Mouse (Mus musculus): ENCODE data around the gene Cdh11. TPM values are rescaled to one million over a fixed set of nuclear protein-coding genes. Genes with fewer than 3 reads are reported as not detected.

Cdh11 gene
- total and polyA plus RNA-seq, 3 experiments: 0.07 TPM; not detected in 2

- H3K4me3 ChIP-seq (ENCODE audit: control insufficient read depth in 1 of 2, insufficient read depth in 1 of 2, low read depth in 2 of 2, low read length in 2 of 2): no peak overlapping the region
Measured at GRCm38 (mm10) chr8:102782707-102783489, 2.5 kb downstream of the Cdh11 start.

GRCm38 (mm10) chr8:102780899-102781298 lies 4.5 kb downstream of the Cdh11 start:
- H3K79me2 ChIP-seq (ENCODE audit: control insufficient read depth, insufficient read depth, low read length, poor library complexity): no peaks in the 10 kb centered on the region
- peak; percentile 53 for DNase-seq (ENCODE audit: low read depth, low spot score)
- H3K27ac ChIP-seq (ENCODE audit: control insufficient read depth, low read depth, low read length): no peak overlapping the region
- no peaks in the 10 kb centered on the region for H3K27me3 ChIP-seq (ENCODE audit: control insufficient read depth in 1 of 2, insufficient read depth in 2 of 2, low read length in 2 of 2)
- H3K9ac ChIP-seq (ENCODE audit: control insufficient read depth, low read depth, low read length, poor library complexity, severe bottlenecking): no peak overlapping the region
- no peaks in the 10 kb centered on the region for H3K36me3 ChIP-seq (ENCODE audit: control insufficient read depth in 1 of 2, insufficient read depth in 2 of 2, low read length in 2 of 2)
- H3K4me3 ChIP-seq (ENCODE audit: control insufficient read depth in 1 of 2, insufficient read depth in 1 of 2, low read depth in 2 of 2, low read length in 2 of 2): no peak overlapping the region
- H3K9me3 ChIP-seq (replicated peaks; ENCODE audit: insufficient read depth, low read length): no peaks in the 10 kb centered on the region
- H3K4me1 ChIP-seq (ENCODE audit: control insufficient read depth in 1 of 2, insufficient read depth in 2 of 2, low read length in 2 of 2): no peaks in the 10 kb centered on the region
- TF ChIP-seq ELF1 (IDR thresholded peaks at IDR 0.05; ENCODE audit: low read depth, low read length) (no peak), MAFK (IDR thresholded peaks at IDR 0.05; ENCODE audit: borderline replicate concordance, low read depth, low read length) (no peak), RCOR1 (IDR thresholded peaks at IDR 0.05; ENCODE audit: low read depth, low read length) (no peak), MEF2A (IDR thresholded peaks at IDR 0.05; ENCODE audit: extremely low read depth, insufficient replicate concordance, low read depth, low read length, poor library complexity, severe bottlenecking) (no peak), USF2 (IDR thresholded peaks at IDR 0.05; ENCODE audit: borderline replicate concordance in 1 of 2, insufficient read depth in 1 of 2, low read depth in 1 of 2, low read length in 2 of 2) (no peak), CHD1 (IDR thresholded peaks at IDR 0.05; ENCODE audit: low read depth, low read length) (no peak), CTCF (IDR thresholded peaks at IDR 0.05 in 2 of 3, conservative IDR thresholded peaks at IDR 0.05 in 1 of 3; ENCODE audit: control insufficient read depth in 1 of 3, insufficient read depth in 1 of 3, low read depth in 2 of 3, low read length in 3 of 3, poor library complexity in 1 of 3, severe bottlenecking in 1 of 3) (peak; percentile 72 to 80 (median 76)), UBTF (IDR thresholded peaks at IDR 0.05; ENCODE audit: borderline replicate concordance, insufficient read depth, low read depth, low read length) (no peak), MAX (IDR thresholded peaks at IDR 0.05; ENCODE audit: low read length) (no peak), ZKSCAN1 (IDR thresholded peaks at IDR 0.05; ENCODE audit: low read depth, low read length) (no peak), BHLHE40 (IDR thresholded peaks at IDR 0.05; ENCODE audit: borderline replicate concordance, low read depth, low read length) (no peak), SMC3 (IDR thresholded peaks at IDR 0.05; ENCODE audit: low read depth, low read length) (peak; percentile 70), ETS1 (IDR thresholded peaks at IDR 0.05; ENCODE audit: low read depth, low read length) (no peak), JUND (IDR thresholded peaks at IDR 0.05; ENCODE audit: low read depth, low read length) (no peak), E2F4 (IDR thresholded peaks at IDR 0.05; ENCODE audit: borderline replicate concordance, low read depth, low read length) (no peak), GABPA (IDR thresholded peaks at IDR 0.05; ENCODE audit: low read depth, low read length) (no peak), SIN3A (IDR thresholded peaks at IDR 0.05; ENCODE audit: low read length) (no peak), POLR2A (IDR thresholded peaks at IDR 0.05; ENCODE audit: control insufficient read depth in 1 of 2, insufficient read depth in 1 of 2, low read depth in 1 of 2, low read length in 2 of 2, poor library complexity in 1 of 2) (no peak), NRF1 (IDR thresholded peaks at IDR 0.05; ENCODE audit: insufficient read depth, low read depth, low read length, poor library complexity, severe bottlenecking) (no peak), ZMIZ1 (IDR thresholded peaks at IDR 0.05; ENCODE audit: low read depth, low read length) (no peak), TBP (IDR thresholded peaks at IDR 0.05; ENCODE audit: low read depth, low read length) (no peak), MXI1 (IDR thresholded peaks at IDR 0.05; ENCODE audit: low read depth, low read length) (no peak), ZC3H11A (IDR thresholded peaks at IDR 0.05; ENCODE audit: low read depth, low read length) (peak; percentile 56), MYC (IDR thresholded peaks at IDR 0.05; ENCODE audit: low read depth, low read length) (no peak)

More at GRCm38 (mm10) chr8:102782707-102783489, 2.5 kb downstream of the Cdh11 start:
- no peak for DNase-seq (ENCODE audit: low read depth, low spot score)
- H3K9me3 ChIP-seq (replicated peaks; ENCODE audit: insufficient read depth, low read length): no peaks in the 10 kb centered on the region
- no peaks in the 10 kb centered on the region for H3K4me1 ChIP-seq (ENCODE audit: control insufficient read depth in 1 of 2, insufficient read depth in 2 of 2, low read length in 2 of 2)
- H3K79me2 ChIP-seq (ENCODE audit: control insufficient read depth, insufficient read depth, low read length, poor library complexity): no peaks in the 10 kb centered on the region
- no peaks in the 10 kb centered on the region for H3K27me3 ChIP-seq (ENCODE audit: control insufficient read depth in 1 of 2, insufficient read depth in 2 of 2, low read length in 2 of 2)
- H3K9ac ChIP-seq (ENCODE audit: control insufficient read depth, low read depth, low read length, poor library complexity, severe bottlenecking): no peak overlapping the region
- H3K36me3 ChIP-seq (ENCODE audit: control insufficient read depth in 1 of 2, insufficient read depth in 2 of 2, low read length in 2 of 2): no peaks in the 10 kb centered on the region
- no peak overlapping the region for H3K27ac ChIP-seq (ENCODE audit: control insufficient read depth, low read depth, low read length)
- TF ChIP-seq CHD2 (IDR thresholded peaks at IDR 0.05; ENCODE audit: low read length) (no peak), TBP (IDR thresholded peaks at IDR 0.05; ENCODE audit: low read depth, low read length) (no peak), EP300 (IDR thresholded peaks at IDR 0.05; ENCODE audit: low read depth in 1 of 2, low read length in 2 of 2) (no peak), ZMIZ1 (IDR thresholded peaks at IDR 0.05; ENCODE audit: low read depth, low read length) (no peak), MAFK (IDR thresholded peaks at IDR 0.05; ENCODE audit: borderline replicate concordance, low read depth, low read length) (no peak), MXI1 (IDR thresholded peaks at IDR 0.05; ENCODE audit: low read depth, low read length) (no peak), ZKSCAN1 (IDR thresholded peaks at IDR 0.05; ENCODE audit: low read depth, low read length) (no peak), ZNF384 (IDR thresholded peaks at IDR 0.05; ENCODE audit: low read depth, low read length) (no peak), BHLHE40 (IDR thresholded peaks at IDR 0.05; ENCODE audit: borderline replicate concordance, low read depth, low read length) (no peak), ZC3H11A (IDR thresholded peaks at IDR 0.05; ENCODE audit: low read depth, low read length) (no peak), CHD1 (IDR thresholded peaks at IDR 0.05; ENCODE audit: low read depth, low read length) (no peak), GATA1 (IDR thresholded peaks at IDR 0.05; ENCODE audit: low read depth, low read length) (no peak), POLR2A (IDR thresholded peaks at IDR 0.05; ENCODE audit: control insufficient read depth in 1 of 2, insufficient read depth in 1 of 2, low read depth in 1 of 2, low read length in 2 of 2, poor library complexity in 1 of 2) (no peak), SIN3A (IDR thresholded peaks at IDR 0.05; ENCODE audit: low read length) (no peak), POLR2AphosphoS5 (IDR thresholded peaks at IDR 0.05; ENCODE audit: borderline replicate concordance, low read depth, low read length) (no peak), MYC (IDR thresholded peaks at IDR 0.05; ENCODE audit: low read depth, low read length) (no peak)
